Mouse (Mus musculus): ENCODE results near the gene Ube4b. TPM values are rescaled to one million over a fixed set of nuclear protein-coding genes. Genes with fewer than 3 reads are reported as not detected.

Ube4b gene
- polyA plus RNA-seq, 1 experiment = 110 TPM

DNA sequence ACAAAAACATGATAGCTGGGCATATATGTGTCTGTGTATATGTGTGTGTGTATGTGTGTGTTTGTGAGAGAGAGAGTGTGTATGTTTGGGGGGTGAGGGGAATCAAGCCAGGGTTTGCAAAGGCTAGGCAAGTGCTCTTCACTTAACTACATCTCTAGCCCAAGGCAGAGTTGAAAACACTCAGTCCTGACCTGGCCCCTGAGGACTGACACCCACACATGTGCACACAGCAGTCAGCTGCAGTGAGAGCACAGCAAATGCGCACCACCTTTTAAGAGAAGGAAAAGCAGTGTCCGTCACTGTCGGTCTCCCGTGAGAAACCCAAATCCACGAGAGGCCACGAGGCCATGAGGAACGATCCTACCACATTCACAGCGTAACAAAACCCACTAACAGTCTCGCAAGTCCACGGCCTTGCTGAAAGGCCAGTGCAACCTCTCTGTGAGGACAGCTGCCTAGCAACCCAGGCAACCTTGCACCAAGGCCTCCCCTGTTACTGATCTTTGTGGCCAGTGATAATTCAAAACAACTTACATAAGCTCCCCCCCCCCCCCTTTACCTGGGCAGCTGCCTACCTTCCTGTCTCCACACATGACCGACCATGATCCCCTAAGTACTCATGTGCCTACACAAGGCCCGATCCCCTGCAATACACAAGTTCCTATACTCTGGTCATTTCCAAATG lies 33.1 kb downstream of the Ube4b start:
- no peak for DNase-seq
- H3K4me3 ChIP-seq (ENCODE audit: control insufficient read depth, insufficient read depth, low read length) = no peak overlapping the region
- H3K27ac ChIP-seq (ENCODE audit: control insufficient read depth, insufficient read depth, low read length) = no peak overlapping the region
- peaks cover 15% of the 10 kb centered on the region; the same call in 1 of the 2 replicates for H3K36me3 ChIP-seq (ENCODE audit: control insufficient read depth, insufficient read depth, low read length)
- no peaks in the 10 kb centered on the region for H3K4me1 ChIP-seq (replicated peaks; ENCODE audit: control insufficient read depth, insufficient read depth, low read length)
- no peak for TF ChIP-seq POLR2A (IDR thresholded peaks at IDR 0.05; ENCODE audit: control insufficient read depth, extremely low read depth, insufficient read depth, low read length, poor library complexity)
- no peak for TF ChIP-seq CTCF (IDR thresholded peaks at IDR 0.05; ENCODE audit: borderline replicate concordance, control insufficient read depth, extremely low read depth, insufficient read depth, low read length, poor library complexity)
- 97% methylated on average over 12 of the region's 12 CpGs for WGBS
- H3K27me3 ChIP-seq (ENCODE audit: control insufficient read depth, insufficient read depth, low read length) = no peaks in the 10 kb centered on the region

DNA sequence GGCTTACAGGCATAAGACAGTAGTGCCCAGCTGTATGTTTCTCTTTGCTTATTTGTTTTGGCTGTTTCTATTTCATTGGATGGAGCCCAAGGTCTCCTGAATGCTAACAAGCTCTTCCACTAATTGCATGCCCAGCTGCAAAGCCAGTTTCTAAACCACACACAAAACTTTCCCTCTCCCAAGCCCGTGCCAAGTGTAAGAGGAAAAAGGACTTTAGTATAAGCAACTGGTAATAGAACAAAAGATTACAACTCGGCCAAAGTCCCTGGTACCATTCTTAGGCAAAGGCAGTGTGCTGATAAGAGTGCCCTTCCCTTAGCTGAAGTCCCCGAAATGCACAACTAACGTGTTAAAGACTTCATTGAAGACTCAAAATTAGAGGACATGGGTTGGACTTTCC lies 34.2 kb downstream of the Ube4b start:
- 95% methylated on average over 4 of the region's 4 CpGs for WGBS
- H3K36me3 ChIP-seq (ENCODE audit: control insufficient read depth, insufficient read depth, low read length) = peaks cover 7% of the 10 kb centered on the region; the same call in 1 of the 2 replicates
- no peak overlapping the region for H3K27ac ChIP-seq (ENCODE audit: control insufficient read depth, insufficient read depth, low read length)
- TF ChIP-seq POLR2A (IDR thresholded peaks at IDR 0.05; ENCODE audit: control insufficient read depth, extremely low read depth, insufficient read depth, low read length, poor library complexity) = no peak
- TF ChIP-seq CTCF (IDR thresholded peaks at IDR 0.05; ENCODE audit: borderline replicate concordance, control insufficient read depth, extremely low read depth, insufficient read depth, low read length, poor library complexity) = no peak
- H3K27me3 ChIP-seq (ENCODE audit: control insufficient read depth, insufficient read depth, low read length) = no peaks in the 10 kb centered on the region
- no peaks in the 10 kb centered on the region for H3K4me1 ChIP-seq (replicated peaks; ENCODE audit: control insufficient read depth, insufficient read depth, low read length)
- DNase-seq = no peak
- H3K4me3 ChIP-seq (ENCODE audit: control insufficient read depth, insufficient read depth, low read length) = no peak overlapping the region

- H3K27ac ChIP-seq (ENCODE audit: control insufficient read depth, insufficient read depth, low read length) = no peak overlapping the region
- H3K4me1 ChIP-seq (replicated peaks; ENCODE audit: control insufficient read depth, insufficient read depth, low read length) = no peaks in the 10 kb centered on the region
- peaks cover 51% of the 10 kb centered on the region for H3K36me3 ChIP-seq (ENCODE audit: control insufficient read depth, insufficient read depth, low read length)
- TF ChIP-seq POLR2A (IDR thresholded peaks at IDR 0.05; ENCODE audit: control insufficient read depth, extremely low read depth, insufficient read depth, low read length, poor library complexity) = no peak
- TF ChIP-seq CTCF (IDR thresholded peaks at IDR 0.05; ENCODE audit: borderline replicate concordance, control insufficient read depth, extremely low read depth, insufficient read depth, low read length, poor library complexity) = no peak
- no peaks in the 10 kb centered on the region for H3K27me3 ChIP-seq (ENCODE audit: control insufficient read depth, insufficient read depth, low read length)
- 67% methylated on average over 7 of the region's 7 CpGs for WGBS
- H3K4me3 ChIP-seq (ENCODE audit: control insufficient read depth, insufficient read depth, low read length) = no peak overlapping the region
- no peak for DNase-seq
These were observed 45.5 kb downstream of the Ube4b start for GRCm38 (mm10) chr4:149381001-149381400.

DNA sequence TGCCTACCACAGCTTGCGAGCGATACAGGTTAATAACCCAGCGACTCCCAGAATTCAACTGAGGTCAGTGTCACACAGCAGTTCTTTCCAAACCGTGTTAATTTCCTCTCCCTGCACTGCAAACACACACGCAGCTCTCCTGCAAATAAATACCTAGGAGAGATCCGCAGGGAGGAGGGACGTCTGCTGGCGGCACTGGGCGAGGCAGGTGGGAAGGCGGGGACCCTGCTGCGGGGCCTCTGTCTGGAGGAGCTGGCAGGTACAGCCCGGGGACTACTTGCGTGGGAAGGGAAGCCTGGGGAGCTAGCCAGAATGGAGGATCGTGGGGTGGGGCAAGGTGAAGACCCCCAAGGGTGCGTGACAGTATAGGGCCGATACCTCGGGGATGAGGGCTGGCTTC lies 46.7 kb downstream of the Ube4b start:
- 96% methylated on average over 17 of the region's 17 CpGs for WGBS
- Histone ChIP-seq H3K36me3 (ENCODE audit: control insufficient read depth, insufficient read depth, low read length) (peaks cover 40% of the 10 kb centered on the region), H3K4me3 (ENCODE audit: control insufficient read depth, insufficient read depth, low read length) (no peak overlapping the region), H3K27me3 (ENCODE audit: control insufficient read depth, insufficient read depth, low read length) (no peaks in the 10 kb centered on the region), H3K4me1 (replicated peaks; ENCODE audit: control insufficient read depth, insufficient read depth, low read length) (peaks cover 5% of the 10 kb centered on the region), H3K27ac (ENCODE audit: control insufficient read depth, insufficient read depth, low read length) (no peak overlapping the region)
- TF ChIP-seq POLR2A (IDR thresholded peaks at IDR 0.05; ENCODE audit: control insufficient read depth, extremely low read depth, insufficient read depth, low read length, poor library complexity) = no peak
- no peak for TF ChIP-seq CTCF (IDR thresholded peaks at IDR 0.05; ENCODE audit: borderline replicate concordance, control insufficient read depth, extremely low read depth, insufficient read depth, low read length, poor library complexity)
- no peak for DNase-seq

DNA sequence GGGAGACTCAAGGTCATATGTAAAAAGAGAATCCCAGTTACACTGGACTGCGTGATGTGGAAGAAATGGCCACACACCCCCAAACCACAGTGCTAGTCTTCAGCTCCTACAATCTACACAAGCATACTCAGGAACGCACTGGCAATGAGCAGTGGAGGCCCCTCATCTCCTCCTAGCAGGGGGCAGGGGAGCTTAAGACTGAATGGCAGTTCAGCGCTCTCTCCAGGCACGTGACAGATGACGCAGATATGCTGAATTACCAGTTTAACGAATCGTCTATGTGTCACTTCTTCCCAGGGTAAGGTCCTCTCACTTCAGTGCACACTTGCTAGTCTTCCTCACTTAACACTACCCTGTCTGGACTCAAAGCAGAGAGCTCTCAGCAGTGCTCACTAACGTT lies 47.7 kb downstream of the Ube4b start:
- TF ChIP-seq POLR2A (IDR thresholded peaks at IDR 0.05; ENCODE audit: control insufficient read depth, extremely low read depth, insufficient read depth, low read length, poor library complexity) = no peak
- TF ChIP-seq CTCF (IDR thresholded peaks at IDR 0.05; ENCODE audit: borderline replicate concordance, control insufficient read depth, extremely low read depth, insufficient read depth, low read length, poor library complexity) = no peak
- H3K4me1 ChIP-seq (replicated peaks; ENCODE audit: control insufficient read depth, insufficient read depth, low read length) = peaks cover 13% of the 10 kb centered on the region
- peaks cover 35% of the 10 kb centered on the region for H3K36me3 ChIP-seq (ENCODE audit: control insufficient read depth, insufficient read depth, low read length)

GRCm38 (mm10) chr4:149376034-149376433 lies 50.5 kb downstream of the Ube4b start:
- H3K27ac ChIP-seq (ENCODE audit: control insufficient read depth, insufficient read depth, low read length) = no peak overlapping the region
- no peak for DNase-seq
- no peaks in the 10 kb centered on the region for H3K27me3 ChIP-seq (ENCODE audit: control insufficient read depth, insufficient read depth, low read length)
- no peak overlapping the region for H3K4me3 ChIP-seq (ENCODE audit: control insufficient read depth, insufficient read depth, low read length)
- 93% methylated on average over 10 of the region's 10 CpGs for WGBS
- TF ChIP-seq CTCF (IDR thresholded peaks at IDR 0.05; ENCODE audit: borderline replicate concordance, control insufficient read depth, extremely low read depth, insufficient read depth, low read length, poor library complexity) (no peak), POLR2A (IDR thresholded peaks at IDR 0.05; ENCODE audit: control insufficient read depth, extremely low read depth, insufficient read depth, low read length, poor library complexity) (no peak)
- peaks cover 17% of the 10 kb centered on the region for H3K4me1 ChIP-seq (replicated peaks; ENCODE audit: control insufficient read depth, insufficient read depth, low read length)
- H3K36me3 ChIP-seq (ENCODE audit: control insufficient read depth, insufficient read depth, low read length) = peaks cover 24% of the 10 kb centered on the region

More for the DNA sequence above, 47.7 kb downstream of the Ube4b start:
- Histone ChIP-seq H3K27me3 (ENCODE audit: control insufficient read depth, insufficient read depth, low read length) (no peaks in the 10 kb centered on the region), H3K4me3 (ENCODE audit: control insufficient read depth, insufficient read depth, low read length) (no peak overlapping the region), H3K27ac (ENCODE audit: control insufficient read depth, insufficient read depth, low read length) (no peak overlapping the region)
- no peak for DNase-seq
- 95% methylated on average over 8 of the region's 8 CpGs for WGBS

Measured in thymus, adult 2 months (tissue).